Mouse (Mus musculus) thymus, postnatal 10 days (tissue): Measurements from ENCODE around the gene Smc4.
A peak's percentile ranks its signal among the peaks of the same experiment; 100 is the strongest.

Source experiments
- DNase-seq, 2 experiments: peaks; one replicate each; pipeline ENCODE4 v3.0.0; 2021; ENCODE audit warnings: low spot score in 2 of 2

The Smc4 gene

DNA sequence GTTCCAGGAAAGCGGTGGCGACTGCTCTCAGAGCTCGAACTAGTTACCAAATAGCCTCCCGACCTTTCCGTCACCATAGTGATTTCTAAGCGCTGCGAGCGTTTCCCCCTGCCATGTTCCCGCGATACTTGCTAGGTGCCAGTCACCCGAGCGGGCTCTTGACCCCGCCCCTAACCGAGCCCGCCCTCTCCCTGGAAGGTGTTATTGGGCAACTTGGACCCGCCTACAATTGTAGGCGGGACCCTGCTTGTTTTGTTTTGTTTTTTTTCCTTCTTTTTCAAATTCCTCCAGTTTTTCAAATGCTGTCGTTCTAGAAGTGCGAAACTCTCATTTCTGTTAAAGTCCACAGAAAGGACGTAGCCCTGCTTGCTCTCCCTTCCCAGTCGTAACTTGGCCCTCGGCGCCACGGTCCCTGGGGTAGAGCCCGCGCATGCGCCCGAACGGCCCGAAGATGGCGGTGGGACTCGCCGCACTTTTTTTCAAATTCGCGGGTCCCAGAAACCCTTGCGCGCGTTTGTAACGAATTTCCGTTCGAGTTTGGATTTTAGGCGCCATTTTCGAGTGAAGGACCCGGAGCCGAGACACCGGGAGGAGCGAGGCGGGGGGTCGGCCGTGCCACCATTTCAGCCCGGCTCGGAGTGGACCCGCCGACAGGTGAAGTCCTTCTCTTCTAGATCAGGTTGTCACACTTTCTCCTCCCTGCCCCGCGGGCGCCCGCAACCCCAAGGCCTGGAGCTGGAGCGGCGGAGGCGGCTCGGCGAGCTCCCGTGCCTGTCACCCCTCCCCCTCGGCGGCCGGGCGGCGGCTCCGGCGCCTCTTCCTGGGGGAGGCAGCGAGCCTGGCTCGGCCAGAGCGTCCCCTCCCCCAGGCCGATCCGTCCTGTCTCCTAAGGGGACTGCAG lies at the start of gene Smc4, which contains the start of gene Ift80:
Smc4 (plus strand) TSS at position 302 of the 901 bp plus-strand sequence.
Ift80 (minus strand) TSS at position 134 of the 901 bp plus-strand sequence.
- peak; percentile 95 for DNase-seq

DNA sequence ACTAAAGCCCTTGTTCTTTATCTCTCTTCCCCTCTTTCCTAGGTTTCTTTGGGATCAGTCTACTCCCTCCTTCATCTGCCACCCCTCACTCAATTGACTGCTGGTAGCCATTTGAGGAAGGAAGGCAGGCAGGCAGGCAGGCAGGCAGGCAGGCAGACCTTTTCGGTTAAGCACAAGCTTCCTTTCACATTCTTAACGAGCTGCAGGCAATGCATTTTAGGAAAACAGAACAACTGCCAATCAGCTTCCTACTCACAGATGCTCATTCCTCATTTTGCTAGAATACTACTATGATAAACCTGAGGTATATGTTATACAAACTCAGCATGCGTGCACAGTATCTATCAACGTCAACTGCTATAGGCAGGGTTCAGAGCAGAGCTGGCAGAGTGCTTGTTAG lies 48.1 kb upstream of the Smc4 start:
- DNase-seq = no peak

DNA sequence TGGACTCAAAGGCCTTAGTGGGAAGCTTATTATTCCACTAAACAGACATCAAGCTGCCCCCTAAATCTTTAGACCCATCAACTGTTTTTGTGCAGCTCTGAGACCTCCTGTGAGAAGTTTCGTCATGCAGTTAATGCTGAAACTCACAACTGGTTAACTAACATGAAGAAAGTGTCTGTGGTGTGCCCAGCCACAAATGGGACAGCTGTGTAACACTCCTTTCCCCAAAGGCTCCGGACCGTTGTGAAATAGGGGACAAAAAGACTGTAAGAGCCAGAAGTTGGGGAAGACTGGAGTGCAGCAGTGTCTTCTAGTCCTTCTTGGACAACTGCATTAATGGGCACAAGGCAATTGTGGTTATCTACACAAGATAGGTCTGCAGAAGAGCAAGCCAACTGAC lies 47.1 kb upstream of the Smc4 start:
- DNase-seq = no peak

DNA sequence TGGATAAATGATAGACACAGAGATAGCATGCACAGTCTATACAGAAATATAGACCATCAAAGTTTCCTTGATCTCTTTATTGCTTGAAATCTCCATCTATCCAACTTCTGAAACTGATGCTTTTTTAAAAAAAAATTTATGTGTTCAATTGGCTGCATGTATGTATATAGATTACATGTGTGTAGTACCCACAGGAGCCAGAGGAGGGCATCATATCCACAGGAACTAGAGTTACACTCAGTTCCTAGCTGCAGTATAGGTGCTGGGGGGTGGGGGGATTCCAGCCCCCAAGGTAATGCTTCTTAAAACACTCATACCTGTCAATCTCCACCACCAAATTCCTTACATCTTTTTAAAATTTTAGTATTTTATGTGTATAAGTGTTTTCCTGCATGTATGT lies 39.9 kb upstream of the Smc4 start:
- DNase-seq = peak; percentile 74 to 82

DNA sequence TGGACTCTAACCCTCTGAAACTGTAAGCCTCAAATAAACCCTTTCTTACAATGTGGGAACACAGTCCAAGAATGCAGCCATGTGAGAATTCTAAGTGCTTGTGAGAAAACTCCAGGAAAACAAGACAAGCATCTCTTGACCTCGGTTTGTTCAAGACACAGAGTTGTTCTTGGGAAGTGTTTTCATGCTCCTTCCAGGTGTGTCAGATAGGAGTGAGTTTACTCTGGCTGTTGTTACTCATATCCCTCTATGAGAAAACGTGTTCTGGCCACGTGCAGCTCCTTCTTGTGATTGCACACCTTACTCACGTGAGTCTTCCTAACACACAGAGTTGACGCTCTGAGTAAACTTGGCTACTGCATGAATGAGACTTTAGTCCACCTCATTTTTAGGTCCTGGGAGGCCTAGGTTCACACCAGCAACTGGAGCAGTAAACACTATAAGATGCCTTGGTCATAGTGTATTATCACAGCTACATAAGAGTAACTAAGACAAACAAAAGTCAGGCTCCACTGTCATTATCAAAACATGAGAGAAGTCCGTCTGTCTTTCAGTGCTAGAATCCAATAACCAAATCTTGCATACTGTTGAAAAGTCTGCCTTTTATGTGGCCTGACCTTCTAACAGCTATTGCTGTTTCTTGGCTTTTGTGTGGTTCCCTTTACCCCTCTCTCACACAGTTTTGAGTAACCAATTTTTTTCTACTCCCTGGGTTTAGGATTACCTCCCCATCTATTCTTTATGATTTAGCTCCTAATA lies 37.8 kb upstream of the Smc4 start:
- DNase-seq = no peak

DNA sequence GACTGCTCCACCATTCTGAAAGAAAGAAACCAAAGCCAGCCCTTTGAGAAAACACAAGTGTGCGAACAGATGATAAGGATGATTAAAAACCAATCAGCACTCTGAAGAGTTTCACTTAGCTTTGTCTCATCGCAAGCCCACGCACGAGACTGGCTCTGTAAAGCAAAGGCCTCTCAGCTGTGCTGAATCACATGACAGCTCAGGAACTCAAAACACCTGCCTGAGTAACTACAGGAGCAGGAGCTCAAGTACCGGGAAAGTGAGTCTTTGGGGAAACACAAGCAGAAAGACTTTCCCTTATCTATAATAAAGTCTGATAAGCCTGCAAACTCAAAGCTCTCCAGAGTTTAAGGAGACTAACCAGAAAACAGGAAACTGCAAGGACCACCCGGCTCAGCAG lies 37.1 kb upstream of the Smc4 start:
- peak; percentile 50 to 57 for DNase-seq

DNA sequence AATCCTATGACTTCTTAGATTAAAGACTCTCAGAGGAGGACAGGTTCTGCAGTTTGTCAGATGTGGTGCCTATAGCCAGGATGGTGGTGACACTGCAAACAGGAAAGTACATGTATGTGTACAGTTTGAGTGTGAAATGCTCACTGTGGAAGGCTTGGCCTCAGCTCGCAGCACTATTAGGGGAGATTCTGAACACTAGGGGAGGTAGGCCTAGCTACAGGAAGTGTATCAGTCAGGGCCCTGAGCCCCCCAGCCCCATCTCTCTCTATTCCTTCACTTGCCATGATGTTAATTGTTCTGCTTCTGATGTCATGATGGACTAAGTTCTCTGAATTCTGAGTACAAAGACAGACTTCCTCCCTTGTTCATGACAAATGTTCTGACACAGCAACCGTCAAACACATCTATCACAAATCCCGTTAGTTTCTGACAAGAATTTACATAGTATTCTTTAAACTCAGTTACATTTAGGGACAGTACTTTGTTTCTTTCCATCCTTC lies 35.4 kb upstream of the Smc4 start:
- DNase-seq = no peak

DNA sequence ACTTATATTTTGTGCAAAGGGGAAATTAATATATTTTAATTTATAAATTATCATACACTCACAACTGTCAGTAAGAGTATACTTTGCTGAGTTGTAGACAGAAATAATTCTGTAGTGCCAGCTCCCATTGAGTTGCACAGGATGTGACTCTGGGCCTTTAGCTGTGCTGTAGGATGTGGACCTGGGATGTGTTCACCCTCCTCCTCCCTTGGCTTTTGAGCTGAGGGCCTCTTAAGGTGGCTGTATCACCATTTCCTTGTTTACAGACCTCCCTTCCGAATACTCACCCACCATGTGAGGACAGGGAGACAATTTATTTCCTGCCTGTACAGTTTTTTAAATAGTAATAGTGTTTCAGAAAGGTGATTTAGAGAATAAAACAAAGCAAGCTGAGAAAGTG lies 31.0 kb upstream of the Smc4 start:
- no peak for DNase-seq

DNA sequence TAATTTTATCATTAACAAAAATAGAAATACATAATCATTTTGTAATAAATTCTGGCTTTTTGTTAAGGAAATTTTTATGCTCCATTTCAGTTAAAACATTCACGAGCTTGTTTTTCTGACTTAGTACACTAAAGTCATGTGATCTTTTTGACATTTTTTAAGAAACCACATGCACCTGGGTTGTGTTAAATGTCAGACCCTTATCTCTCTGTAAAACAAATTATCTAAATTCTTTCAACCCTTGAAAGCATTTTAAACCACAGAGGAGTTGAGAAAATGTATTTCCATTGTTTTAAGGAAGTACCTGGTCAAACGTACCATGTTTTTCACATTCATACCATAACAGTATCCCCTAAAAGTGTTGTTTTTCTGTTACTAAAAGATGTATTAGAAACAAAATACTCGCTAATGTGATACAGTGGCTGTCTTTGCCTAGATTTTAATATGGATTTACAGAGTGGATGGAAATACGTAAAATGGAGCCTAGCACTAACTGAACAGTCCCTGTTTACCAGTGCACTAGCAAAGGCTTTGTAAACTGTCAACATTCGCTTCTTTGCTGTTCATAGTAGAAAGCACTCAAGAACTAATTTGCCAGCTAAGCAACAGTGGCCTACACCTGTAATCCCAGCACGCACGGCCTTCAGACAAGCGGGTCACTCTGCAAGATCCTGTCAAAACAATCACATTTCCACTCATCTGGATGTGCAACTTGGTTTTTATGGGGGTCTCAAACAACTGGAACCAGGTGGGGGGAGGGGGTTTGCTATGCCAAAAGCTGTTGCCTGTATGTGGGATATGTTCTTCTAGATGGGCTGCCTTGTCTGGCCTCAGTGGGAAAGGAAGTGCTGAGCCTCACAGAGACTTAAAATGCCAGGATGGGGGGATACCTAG lies 29.7 kb upstream of the Smc4 start:
- DNase-seq = peak; percentile 58 to 63

DNA sequence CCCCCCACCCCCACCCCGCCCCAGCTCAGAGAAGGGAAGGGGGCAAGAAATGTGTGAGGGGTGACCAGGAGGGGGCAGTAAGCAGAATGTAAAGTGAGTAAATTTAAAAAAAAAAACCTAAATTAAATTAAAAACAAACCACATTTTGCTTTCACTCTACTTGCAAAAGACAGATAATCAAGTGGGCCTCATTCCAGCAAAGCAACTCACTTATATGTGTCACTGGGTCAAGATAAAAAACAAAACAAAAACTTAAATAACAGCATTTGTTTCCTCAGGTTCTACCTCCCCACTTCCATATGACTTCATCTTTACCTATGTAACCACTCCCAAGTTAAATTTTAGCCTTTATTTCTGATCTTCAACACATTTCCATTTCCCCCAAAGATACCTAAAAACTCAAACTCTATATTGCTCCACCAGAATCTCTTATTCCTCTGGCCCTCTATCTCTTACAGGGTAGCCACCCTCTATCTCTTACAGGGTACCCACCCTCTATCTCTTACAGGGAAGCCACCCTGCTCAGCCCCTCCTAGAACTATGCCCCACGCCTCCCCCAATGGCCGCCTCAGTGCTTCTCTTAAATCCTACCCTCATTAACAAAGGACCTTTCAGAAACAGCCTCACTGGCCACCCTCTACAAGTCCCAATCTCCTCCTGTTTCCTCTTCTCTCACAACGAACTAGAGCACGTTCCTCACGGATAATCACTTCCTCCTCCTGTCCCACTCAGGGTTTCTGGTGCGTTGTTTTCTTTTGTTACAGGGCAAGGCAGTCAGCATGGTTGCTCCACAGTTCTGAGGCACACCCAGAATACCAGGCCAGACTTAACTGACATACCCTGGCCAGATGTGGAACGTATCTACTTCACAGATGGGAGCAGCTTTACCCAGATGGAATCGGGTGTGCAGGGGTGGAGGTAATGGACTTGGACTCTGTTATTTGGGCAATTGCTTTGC lies 28.7 kb upstream of the Smc4 start:
- no peak for DNase-seq

DNA sequence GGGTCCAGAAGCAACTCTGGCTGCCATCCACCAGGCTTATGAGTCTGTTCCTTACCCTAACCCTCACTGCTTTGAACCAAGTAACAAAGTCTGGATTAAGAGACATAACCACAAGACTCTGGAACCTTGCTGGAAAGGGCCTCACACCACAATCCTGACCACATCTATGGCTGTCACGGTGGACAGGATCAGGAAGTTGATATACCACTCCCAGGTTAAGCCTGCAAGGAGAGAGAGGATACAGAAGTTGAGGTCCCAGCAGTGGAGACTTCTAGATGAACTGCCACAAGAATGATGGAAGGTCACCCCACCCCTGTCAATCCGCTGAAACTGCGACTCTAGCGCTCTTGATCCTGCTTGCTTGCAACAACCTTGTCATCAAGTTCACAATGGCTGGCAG lies 26.8 kb upstream of the Smc4 start:
- DNase-seq = no peak

DNA sequence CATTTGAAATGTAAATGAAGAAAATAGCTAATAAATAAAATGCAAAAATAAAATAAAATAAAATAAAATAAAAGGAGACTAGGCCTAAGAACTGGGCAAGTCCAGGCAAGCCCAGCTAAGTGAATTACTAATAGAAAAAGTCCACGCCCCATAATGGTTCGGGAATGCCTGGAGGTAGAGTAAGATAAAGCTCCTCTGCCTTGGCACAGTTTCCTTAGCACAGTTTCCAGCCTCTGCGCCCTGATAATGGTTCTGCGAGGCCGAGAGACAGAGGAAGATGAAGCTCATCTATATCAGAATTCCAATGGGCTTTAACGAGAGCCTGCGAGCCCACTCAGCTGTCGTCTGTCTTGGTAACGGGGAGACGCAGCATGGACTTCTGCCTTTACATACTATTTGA lies 25.4 kb upstream of the Smc4 start:
- no peak for DNase-seq

DNA sequence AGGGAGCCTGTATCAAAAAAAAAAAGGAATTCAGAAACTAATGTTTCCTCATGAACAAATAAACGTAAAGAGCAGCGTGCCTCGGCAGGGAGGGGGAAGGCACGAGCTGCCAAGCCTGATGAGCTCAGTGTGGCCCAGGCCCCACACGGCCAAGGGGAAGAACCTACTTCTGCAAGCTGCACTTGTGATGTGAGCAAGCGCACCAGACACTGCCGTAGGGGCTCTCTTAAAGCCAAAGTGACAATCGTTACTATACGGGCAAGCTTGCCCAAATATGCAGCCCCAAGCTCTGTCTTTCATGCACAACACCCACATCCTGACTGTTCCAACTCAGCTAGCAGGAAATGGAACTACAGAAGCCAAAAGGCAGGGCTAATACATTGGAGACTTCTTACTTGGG lies 23.6 kb upstream of the Smc4 start:
- peak; percentile 60 to 67 for DNase-seq

DNA sequence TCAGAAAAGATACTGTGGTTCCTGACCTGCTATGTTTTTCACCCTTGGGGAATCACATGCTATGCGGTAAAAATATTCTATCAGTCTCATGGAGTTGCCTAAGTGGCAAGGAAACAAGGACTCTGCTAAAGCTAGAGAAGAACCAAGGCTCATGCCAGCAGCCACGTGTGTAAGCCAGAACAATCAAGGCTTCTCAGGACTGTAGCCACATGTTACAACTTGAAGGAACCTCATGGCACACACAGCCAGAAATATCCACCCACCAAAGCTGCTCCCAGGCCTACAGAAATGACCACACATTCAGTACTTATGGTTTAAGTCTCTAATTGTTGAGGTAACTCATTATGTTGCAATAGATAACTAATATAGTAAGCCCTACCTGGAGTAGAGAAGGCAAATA lies 18.0 kb upstream of the Smc4 start:
- no peak for DNase-seq

DNA sequence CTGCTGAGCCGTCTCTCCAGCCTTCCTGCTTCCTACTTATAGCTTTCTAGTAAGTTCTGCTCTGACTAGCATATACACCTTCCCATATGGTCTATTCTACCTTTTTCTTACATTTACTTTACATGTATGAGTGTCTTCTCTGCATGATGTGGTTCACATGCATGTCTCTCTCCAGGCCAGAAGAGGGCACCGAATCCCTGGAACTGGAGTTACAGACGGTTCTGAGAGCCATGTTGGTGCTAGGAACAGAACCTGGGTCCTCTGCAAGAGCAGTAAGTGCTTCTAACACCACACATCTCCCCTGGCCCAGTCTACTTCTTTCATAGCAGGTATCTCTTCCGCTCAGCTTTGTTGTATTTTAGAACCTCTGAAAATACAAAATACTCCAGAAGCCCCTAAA lies 1.8 kb upstream of the Smc4 start:
- DNase-seq = no peak

DNA sequence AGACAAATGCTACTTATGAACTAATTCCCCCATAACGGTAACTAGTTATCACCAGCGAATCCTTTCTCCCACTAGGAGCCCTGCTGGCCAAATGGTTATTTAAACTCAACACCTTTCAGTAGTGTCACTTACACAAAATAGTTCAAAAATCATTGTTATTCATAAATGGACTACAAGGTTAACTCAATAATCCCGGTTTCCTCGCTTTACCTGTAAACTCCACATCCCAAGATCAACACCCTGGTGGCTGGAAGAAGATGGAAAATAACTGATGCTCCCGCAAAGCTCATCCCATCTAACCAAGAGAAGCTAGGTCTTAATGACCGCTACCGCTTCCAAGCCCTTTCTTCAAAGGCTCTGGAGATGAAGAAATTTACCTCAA lies 492 bp upstream of the Smc4 start:
- DNase-seq = no peak

DNA sequence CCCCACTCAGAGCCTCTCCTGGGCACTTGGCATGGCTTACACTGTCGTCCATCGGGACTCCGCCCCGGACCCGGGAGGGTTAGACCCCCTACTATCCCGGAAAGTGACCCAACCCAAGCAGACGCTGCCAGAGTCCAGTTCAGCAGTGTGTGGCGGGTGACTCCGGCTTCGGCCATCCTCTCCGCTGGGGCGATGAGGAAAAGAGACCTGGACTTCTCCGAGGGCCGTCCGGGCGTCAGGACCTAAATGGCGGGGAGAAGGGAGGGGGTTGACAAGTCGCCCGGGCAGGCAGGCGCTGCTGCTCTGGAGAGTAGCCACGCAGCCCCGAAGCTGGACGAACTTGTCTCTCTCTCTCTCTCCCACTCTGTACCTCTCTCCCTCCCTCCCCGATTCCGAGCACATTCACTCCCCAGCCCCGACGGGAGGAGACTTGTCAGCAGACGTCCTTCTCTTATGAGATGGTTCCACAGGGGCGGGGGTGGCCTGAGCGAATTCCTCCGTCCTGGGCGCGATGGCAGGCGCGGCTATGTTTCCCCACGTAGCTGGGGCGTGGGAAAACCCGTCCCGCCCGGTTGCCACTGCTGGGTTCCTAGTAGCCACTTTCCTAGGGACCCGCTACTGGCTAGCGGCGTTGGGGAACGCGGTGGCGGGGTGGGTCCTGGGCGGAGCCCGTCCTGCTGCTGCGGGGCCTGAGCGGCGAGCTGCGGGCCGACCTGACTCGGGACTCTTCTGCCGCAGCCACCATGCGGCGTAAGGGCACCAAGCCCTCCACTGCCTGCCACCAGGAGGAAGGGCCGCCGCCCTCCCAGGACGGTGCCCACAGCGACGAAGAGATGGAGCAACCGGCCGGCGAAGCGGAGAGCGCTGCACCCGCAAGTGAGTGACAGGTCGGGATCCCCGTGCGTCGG lies 1.1 kb downstream of the Smc4 start:
- peak; percentile 43 to 59 for DNase-seq

DNA sequence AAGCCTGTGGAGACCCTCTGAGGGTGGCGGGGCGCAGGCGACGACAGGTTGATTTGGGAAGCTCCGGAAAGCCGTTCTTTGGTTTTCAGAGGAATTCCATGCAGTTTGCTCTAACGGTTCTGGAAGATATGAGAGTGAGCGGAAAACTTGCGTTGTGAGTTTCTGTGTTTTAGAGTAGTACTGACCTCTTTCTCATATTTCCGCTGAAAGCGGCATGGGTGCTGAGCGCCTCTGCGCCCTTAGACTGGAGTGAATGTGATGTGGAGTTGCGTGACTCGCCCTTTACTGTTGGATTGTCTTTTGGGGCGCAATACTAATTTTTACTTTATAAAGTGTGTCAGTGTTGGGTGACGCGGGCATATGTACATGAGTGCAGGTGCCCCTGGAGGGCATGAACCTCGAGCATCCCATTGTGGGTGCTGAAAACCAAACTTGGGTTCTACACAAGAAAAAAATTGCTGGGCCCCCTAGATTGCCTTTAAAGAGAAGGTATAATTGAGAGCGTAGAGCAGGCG lies 1.8 kb downstream of the Smc4 start:
- peak; percentile 18 to 28 for DNase-seq

DNA sequence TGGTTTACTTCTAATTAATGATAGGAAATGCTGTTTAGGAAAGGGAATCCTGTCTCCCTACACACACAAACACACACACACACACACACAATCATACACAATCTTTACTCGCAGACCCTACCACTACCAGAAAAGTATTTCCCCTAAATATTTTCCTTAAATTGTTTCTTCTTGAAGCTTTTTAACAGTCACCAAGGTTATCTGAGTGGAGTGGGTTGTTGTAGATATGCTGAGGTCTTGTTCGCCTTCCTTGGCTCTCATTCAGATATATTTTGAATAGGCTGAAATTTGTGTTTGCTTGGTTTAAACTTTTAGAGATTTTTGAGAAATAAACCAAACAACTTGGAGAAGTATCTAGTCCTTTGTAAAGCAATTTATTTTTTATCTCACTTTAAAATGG lies 4.3 kb downstream of the Smc4 start:
- DNase-seq = no peak
